Mouse (Mus musculus) embryonic facial prominence, embryonic 12.5 days (tissue): ENCODE measurements at regions not wholly inside any gene's neighbourhood (a gene's known extent, or its start where the extent isn't known, plus 50 kb on each side); places are given as distances from the start of the nearest gene placed in this dataset.

Experiments
- ATAC-seq: fragments of 200-750 bp; cut with Nextera tagmentation; 2 replicates; pipeline ENCODE4 v1.8.0; 2017; ENCODE audit not compliant: insufficient number of reproducible peaks, insufficient read depth, low FRiP score, low TSS enrichment
- H3K27ac ChIP-seq: fragments of 300-500 bp; sonication (generic); 2 replicates; pipeline ENCODE4 v1.5.1; 2016; ENCODE audit warnings: mild to moderate bottlenecking
- H3K27me3 ChIP-seq: fragments of 300-500 bp; sonication (generic); 2 replicates; pipeline ENCODE4 v1.6.1; 2016; ENCODE audit warnings: mild to moderate bottlenecking, moderate library complexity
- H3K36me3 ChIP-seq: fragments of 300-500 bp; sonication (generic); 2 replicates; pipeline ENCODE4 v1.6.1; 2016; ENCODE audit warnings: mild to moderate bottlenecking
- H3K4me1 ChIP-seq: fragments of 300-500 bp; sonication (generic); 2 replicates; pipeline ENCODE4 v1.6.1; 2016
- H3K4me2 ChIP-seq: fragments of 300-500 bp; sonication (generic); replicated peaks from 2 replicates; pipeline ENCODE4 v1.6.1; 2016; ENCODE audit warnings: mild to moderate bottlenecking, moderate library complexity
- H3K4me3 ChIP-seq: fragments of 300-500 bp; sonication (generic); 2 replicates; pipeline ENCODE4 v1.5.1; 2016; ENCODE audit warnings: mild to moderate bottlenecking
- H3K9ac ChIP-seq: fragments of 300-500 bp; sonication (generic); 2 replicates; pipeline ENCODE4 v1.6.1; 2016; ENCODE audit warnings: mild to moderate bottlenecking, moderate library complexity
- H3K9me3 ChIP-seq: fragments of 300-500 bp; sonication (generic); 2 replicates; pipeline ENCODE4 v1.6.1; 2016; ENCODE audit warnings: mild to moderate bottlenecking, moderate library complexity
- WGBS: fragments of 180-500 bp; shearing (Covaris S2); methylation state at CpG from one replicate; pipeline ENCODE4 v1.1.7; 2016; 5-methylcytosine and 5-hydroxymethylcytosine counted together

DNA sequence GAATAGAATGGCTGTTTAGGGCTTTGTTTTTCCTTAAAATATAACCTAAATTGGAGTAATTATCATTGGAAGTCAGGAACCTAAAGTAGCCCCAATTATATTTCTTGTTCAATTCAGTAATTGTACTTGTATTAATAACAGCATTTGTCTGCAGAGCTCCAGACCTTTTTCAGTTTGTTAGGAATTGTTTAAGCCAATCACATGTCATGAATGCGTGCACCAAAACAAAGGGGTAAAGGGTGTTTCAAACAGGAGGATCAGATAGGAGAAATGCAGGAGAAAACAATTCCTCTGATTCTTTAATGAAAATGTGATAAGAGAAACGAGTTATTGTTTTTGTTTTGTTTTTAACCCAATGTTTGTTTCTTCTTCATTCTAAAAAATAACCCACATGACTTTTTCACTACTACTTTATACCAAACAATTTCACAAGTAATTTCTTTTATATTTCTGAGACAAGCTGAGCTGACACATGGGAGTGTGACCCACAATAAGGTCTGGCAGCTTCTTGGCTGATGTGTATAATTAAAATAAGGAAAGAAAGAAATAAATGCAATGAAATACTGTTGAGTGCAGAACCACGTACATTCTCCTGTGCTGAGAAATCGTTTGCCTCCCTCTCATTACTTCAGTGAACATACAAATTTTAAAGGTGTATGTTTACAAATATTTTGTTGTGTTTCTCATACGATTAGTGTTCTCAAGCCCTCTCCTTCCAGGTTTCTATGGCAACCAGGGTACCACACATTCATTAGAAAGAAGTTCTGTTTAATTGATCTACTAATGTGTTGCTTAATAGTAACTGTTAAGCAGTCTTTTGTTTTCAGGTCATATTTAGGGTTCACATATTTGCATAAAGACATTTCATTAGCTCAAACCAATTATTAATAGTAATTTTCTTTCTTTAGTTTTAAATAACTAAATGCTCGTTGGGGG lies 397.7 kb downstream of the Isl1 start:
- Histone ChIP-seq H3K9ac (no peak overlapping the region), H3K4me2 (no peak overlapping the region), H3K36me3 (no peaks in the 10 kb centered on the region), H3K9me3 (no peaks in the 10 kb centered on the region), H3K27me3 (no peaks in the 10 kb centered on the region), H3K27ac (no peak overlapping the region), H3K4me1 (no peaks in the 10 kb centered on the region), H3K4me3 (no peak overlapping the region)
- 70% methylated on average over 6 of the region's 6 CpGs for WGBS
- ATAC-seq: no peak

DNA sequence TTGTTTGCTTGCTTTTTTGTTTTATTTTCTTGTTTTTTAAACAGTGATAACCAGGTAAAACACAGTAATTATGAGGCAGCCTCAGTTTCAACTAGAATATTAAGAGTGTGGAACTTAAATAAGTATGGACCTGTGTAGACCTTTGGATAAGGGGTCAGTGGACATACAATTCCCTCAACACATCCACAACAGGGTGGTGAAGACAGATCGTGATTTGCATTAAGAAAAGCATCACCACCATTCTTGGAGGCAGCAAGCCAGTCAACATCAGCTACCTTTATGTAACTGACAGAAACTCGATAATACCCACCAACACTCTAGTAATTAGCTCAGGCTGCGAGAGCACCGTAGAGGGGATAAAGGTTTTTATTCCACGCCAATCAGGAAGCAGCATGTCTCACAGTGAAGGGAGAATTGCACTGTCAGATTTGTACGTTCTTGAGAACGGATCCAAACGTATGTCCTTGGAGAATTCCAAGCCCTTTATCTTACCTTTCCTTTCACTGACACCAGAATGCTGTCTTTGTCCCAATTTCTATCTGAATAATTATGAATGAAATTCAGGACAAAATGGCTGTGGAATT lies 398.5 kb downstream of the Isl1 start:
- no peaks in the 10 kb centered on the region for H3K4me1 ChIP-seq
- no peak overlapping the region for H3K4me3 ChIP-seq
- WGBS: 51% methylated on average over 8 of the region's 8 CpGs
- no peak overlapping the region for H3K27ac ChIP-seq
- H3K36me3 ChIP-seq: no peaks in the 10 kb centered on the region
- H3K9ac ChIP-seq: no peak overlapping the region
- ATAC-seq: no peak
- no peak overlapping the region for H3K4me2 ChIP-seq
- no peaks in the 10 kb centered on the region for H3K9me3 ChIP-seq
- H3K27me3 ChIP-seq: no peaks in the 10 kb centered on the region

- no peak overlapping the region for H3K9ac ChIP-seq
- WGBS: 81% methylated on average over 1 of the region's 1 CpGs
- no peak overlapping the region for H3K4me2 ChIP-seq
- no peaks in the 10 kb centered on the region for H3K27me3 ChIP-seq
- no peaks in the 10 kb centered on the region for H3K4me1 ChIP-seq
- H3K27ac ChIP-seq: no peak overlapping the region
- H3K36me3 ChIP-seq: no peaks in the 10 kb centered on the region
- H3K4me3 ChIP-seq: no peak overlapping the region
- ATAC-seq: no peak
- no peaks in the 10 kb centered on the region for H3K9me3 ChIP-seq
These were observed 428.9 kb downstream of the Isl1 start for GRCm38 (mm10) chr13:115880616-115881015.

GRCm38 (mm10) chr13:115860480-115860879 lies 449.0 kb downstream of the Isl1 start:
- no peak for ATAC-seq
- Histone ChIP-seq H3K4me2 (no peak overlapping the region), H3K9me3 (no peaks in the 10 kb centered on the region), H3K27me3 (no peaks in the 10 kb centered on the region), H3K4me1 (no peaks in the 10 kb centered on the region), H3K36me3 (no peaks in the 10 kb centered on the region), H3K4me3 (no peak overlapping the region), H3K27ac (no peak overlapping the region), H3K9ac (no peak overlapping the region)
- WGBS: 21% methylated on average over 3 of the region's 3 CpGs

DNA sequence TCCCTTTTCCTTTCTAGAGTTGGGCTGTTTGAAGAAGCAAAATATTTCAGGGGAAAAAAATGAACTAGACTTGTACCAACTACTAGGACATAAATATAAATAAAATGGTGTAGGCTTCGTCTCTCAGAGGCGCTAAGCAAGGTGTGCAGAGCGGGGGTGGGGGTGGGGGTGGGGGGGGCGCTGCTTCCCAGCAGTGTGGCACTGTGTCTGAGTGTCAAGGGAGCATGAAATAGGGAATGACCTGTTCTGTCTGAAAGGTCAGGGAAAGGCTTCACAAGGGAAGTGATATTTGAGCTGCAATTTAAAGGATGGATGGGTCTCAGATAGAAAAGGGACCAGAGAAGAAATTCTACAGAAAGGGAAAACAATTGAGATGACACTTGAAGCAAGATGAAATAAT lies 452.9 kb downstream of the Isl1 start:
- H3K4me1 ChIP-seq: no peaks in the 10 kb centered on the region
- no peak overlapping the region for H3K4me2 ChIP-seq
- no peak overlapping the region for H3K27ac ChIP-seq
- no peaks in the 10 kb centered on the region for H3K36me3 ChIP-seq
- 60% methylated on average over 4 of the region's 4 CpGs for WGBS
- no peak overlapping the region for H3K9ac ChIP-seq
- H3K27me3 ChIP-seq: no peaks in the 10 kb centered on the region
- H3K4me3 ChIP-seq: no peak overlapping the region
- H3K9me3 ChIP-seq: no peaks in the 10 kb centered on the region
- ATAC-seq: no peak

DNA sequence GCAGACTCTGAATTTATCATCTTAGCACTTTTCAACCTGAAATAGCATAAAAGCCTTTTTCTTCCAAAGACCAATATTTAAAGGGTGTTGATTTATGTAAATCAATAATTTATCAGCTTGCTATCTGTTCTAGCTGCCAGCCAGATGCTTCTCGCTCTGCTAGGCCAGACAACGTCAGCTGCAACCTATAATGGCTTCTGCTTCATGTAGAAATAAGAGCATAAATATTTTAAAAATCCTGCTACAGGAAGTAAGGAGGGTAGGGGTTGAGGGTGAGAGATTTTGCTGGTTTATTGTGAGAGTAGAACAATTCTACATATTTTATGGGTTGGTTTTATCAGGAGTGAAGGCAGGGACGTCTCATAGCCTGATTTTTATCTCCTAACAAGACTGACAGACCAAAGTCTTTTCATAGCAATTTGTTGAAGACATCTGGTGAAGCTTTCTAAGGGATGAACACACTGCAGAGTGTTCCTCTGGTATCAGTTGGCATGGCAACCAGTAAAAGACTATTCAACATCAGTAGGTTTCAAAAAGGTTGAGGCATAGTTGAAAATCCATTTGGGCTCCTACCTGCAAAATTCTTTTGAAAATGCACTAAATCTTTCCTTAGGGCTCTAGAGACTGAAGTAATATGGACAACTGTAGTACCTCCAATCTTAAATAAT lies 456.7 kb downstream of the Isl1 start:
- no peaks in the 10 kb centered on the region for H3K4me1 ChIP-seq
- H3K4me2 ChIP-seq: no peak overlapping the region
- no peaks in the 10 kb centered on the region for H3K36me3 ChIP-seq
- ATAC-seq: no peak
- no peaks in the 10 kb centered on the region for H3K9me3 ChIP-seq
- H3K27me3 ChIP-seq: no peaks in the 10 kb centered on the region
- H3K27ac ChIP-seq: no peak overlapping the region
- no peak overlapping the region for H3K4me3 ChIP-seq
- WGBS: 65% methylated on average over 3 of the region's 3 CpGs
- H3K9ac ChIP-seq: no peak overlapping the region

GRCm38 (mm10) chr13:115843121-115843520 lies 466.4 kb downstream of the Isl1 start:
- WGBS: 62% methylated on average over 10 of the region's 10 CpGs
- no peak overlapping the region for H3K4me2 ChIP-seq
- no peak overlapping the region for H3K9ac ChIP-seq
- H3K36me3 ChIP-seq: no peaks in the 10 kb centered on the region
- H3K4me1 ChIP-seq: no peaks in the 10 kb centered on the region
- no peak overlapping the region for H3K4me3 ChIP-seq
- no peaks in the 10 kb centered on the region for H3K9me3 ChIP-seq
- H3K27ac ChIP-seq: no peak overlapping the region
- H3K27me3 ChIP-seq: no peaks in the 10 kb centered on the region
- no peak for ATAC-seq

DNA sequence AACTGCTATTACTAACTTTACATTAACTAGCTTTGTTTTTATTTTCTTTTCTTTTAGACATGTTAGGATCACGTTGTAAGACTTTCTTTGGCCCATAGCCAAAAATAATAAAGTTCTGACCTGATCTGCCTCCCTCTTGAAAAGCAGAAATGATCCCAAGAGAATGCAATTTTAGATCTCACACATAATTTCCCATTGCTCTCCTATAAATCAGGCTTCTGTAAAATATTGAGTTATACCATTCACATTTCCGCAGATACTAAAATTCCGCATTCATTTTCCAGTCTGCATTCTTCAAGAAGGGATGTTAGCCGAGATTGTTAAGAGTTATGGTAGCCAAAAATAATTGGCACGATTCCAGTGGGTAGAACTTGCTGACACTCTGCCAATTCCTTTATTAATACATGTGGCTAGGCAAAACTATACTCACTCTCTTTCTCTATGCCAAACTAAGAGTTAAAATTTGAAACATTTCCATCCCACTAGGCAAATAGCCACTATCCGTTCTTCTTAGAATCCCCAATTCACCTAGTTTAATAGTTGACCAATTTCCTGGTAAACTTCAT lies 473.2 kb downstream of the Isl1 start:
- ATAC-seq: no peak
- 60% methylated on average over 6 of the region's 6 CpGs for WGBS

GRCm38 (mm10) chr13:115825191-115825590 lies 484.3 kb downstream of the Isl1 start:
- 53% methylated on average over 6 of the region's 6 CpGs for WGBS

More for the DNA sequence above, 473.2 kb downstream of the Isl1 start:
- Histone ChIP-seq H3K36me3 (no peaks in the 10 kb centered on the region), H3K27me3 (no peaks in the 10 kb centered on the region), H3K4me1 (no peaks in the 10 kb centered on the region), H3K4me2 (no peak overlapping the region), H3K9me3 (no peaks in the 10 kb centered on the region), H3K9ac (no peak overlapping the region), H3K27ac (no peak overlapping the region), H3K4me3 (no peak overlapping the region)

DNA sequence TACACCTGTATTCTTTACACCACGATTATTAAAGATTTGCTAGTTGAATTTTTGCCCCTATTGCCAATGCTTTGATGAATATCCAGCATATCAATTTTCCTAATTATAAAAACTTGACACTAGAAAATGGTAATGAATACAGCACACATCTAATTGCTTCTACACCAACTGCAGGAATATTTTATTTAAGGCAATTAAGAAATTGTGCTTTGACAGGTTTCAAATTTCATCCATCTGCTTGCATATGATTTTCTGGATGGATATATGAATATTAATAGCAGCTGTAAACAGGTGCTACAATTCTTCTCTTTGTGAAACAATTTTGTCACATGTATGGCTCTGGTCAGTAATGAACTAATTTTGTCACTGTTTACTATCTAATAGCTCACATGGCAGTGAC lies 487.0 kb downstream of the Isl1 start:
- H3K4me3 ChIP-seq: no peak overlapping the region
- no peaks in the 10 kb centered on the region for H3K4me1 ChIP-seq
- no peaks in the 10 kb centered on the region for H3K27me3 ChIP-seq
- H3K9me3 ChIP-seq: no peaks in the 10 kb centered on the region
- H3K4me2 ChIP-seq: no peak overlapping the region
- ATAC-seq: no peak
- H3K27ac ChIP-seq: no peak overlapping the region
- WGBS: 58% methylated on average over 1 of the region's 1 CpGs
- no peak overlapping the region for H3K9ac ChIP-seq
- H3K36me3 ChIP-seq: no peaks in the 10 kb centered on the region

More at GRCm38 (mm10) chr13:115825191-115825590, 484.3 kb downstream of the Isl1 start:
- Histone ChIP-seq H3K27ac (no peak overlapping the region), H3K9ac (no peak overlapping the region), H3K27me3 (no peaks in the 10 kb centered on the region), H3K9me3 (no peaks in the 10 kb centered on the region), H3K4me2 (no peak overlapping the region), H3K4me3 (no peak overlapping the region), H3K36me3 (no peaks in the 10 kb centered on the region), H3K4me1 (no peaks in the 10 kb centered on the region)
- no peak for ATAC-seq

DNA sequence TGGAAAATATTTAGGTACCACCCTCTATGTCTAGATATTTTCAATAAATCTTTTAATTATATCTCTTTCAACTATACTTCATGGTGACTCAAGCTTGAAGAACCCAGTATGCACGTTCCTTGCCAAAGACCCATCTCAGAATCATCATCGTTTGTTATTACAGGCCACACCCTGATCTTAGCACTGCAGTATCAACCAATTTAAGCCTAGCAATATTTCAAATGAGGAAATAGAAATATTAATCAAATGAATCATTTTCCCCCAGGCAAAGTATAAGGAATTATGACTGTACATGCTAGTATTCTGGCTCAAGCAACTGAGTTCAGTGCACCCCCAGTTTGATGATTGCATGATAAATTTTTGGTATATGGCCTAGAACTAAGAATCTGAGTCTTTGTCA lies 495.3 kb downstream of the Isl1 start:
- no peak for ATAC-seq
- 84% methylated on average over 2 of the region's 2 CpGs for WGBS
- Histone ChIP-seq H3K9ac (no peak overlapping the region), H3K27ac (no peak overlapping the region), H3K9me3 (no peaks in the 10 kb centered on the region), H3K36me3 (no peaks in the 10 kb centered on the region), H3K4me1 (no peaks in the 10 kb centered on the region), H3K4me2 (no peak overlapping the region), H3K4me3 (no peak overlapping the region), H3K27me3 (no peaks in the 10 kb centered on the region)
